Mouse (Mus musculus): ENCODE results near the gene Rpp21.

Rpp21 gene

GRCm38 (mm10) chr17:36233572-36233971 is 24.3 kb downstream of the Rpp21 start:
- DNase-seq = no peak

DNA sequence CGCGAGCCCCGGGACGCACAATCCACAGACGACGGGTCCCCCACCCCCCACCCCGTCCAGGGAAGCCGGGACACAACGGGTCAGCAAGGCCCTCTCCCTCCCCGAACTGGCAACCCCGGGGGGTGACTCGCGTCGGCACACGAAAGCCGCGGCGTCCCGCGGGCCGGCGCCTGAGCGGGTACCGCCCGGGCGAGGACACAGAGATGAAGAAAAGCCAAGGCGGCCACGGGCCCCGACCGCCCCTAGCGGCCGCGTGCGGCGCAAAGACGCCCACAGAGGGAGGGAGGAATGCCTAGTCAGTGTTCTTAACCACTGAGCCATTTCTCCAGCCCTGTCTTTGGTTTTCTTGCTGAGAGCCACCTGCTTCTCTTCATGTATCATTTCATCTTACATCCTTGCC is 26.6 kb downstream of the Rpp21 start:
- peak; percentile 48 for DNase-seq

DNA sequence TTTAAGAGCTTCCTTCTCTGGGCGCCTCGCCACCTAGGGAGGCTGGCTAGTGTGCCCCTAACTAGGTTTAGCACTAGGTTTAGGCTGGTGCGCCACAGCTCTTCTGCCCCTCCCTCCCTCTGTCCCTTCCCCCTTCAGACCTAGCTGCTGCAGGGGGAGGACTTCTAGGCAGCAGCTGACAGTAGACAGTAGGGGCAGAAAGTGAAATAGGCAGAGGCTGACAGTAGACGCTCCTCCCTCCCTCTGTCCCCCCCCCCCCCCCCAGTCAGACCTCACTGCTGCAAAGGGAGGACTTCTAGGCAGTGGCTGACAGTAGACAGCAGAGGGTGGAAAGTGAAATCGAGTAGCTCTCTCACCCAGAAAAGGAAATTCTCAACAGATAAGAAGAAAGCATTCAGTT is 28.8 kb downstream of the Rpp21 start:
- DNase-seq = no peak

DNA sequence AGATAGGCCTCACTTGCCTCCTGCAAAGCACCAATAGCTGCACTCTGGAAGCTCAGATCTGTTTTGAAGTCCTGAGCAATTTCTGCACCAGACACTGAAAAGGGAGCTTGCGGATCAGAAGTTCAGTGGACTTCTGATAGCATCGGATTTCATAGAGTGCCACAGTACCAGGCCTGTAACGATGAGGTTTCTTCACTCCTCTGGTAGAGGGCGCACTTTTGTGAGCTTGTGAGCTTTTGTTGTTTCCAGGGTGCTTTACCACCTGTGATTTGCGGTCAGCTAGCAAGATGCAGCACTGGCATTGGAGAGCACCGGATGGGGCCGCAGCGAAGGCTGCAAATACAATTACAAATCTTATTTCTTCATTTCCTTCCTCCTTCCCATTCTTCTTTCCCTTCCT is 30.9 kb downstream of the Rpp21 start:
- no peak for DNase-seq

- DNase-seq = no peak
These were observed 32.5 kb downstream of the Rpp21 start for GRCm38 (mm10) chr17:36225231-36225824.

DNA sequence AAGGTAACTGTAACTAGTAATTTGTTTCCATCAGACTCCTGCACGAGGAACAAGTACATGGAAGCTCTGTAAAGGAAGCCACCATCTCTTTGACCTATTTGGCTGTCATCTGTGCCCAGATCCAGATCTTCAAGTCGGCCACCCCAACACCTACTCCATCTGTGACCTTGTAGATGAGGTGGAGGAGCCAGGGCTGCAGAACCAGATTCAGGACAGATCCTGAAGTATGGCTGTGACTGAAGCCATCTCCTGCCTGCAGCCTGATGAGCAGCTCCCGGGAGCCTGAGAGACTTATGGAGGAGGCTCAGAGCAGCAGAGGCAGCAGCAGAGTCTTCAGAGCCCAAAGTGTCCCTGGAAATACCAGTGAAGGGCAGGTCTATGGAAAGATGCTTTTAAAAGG is 33.4 kb downstream of the Rpp21 start:
- no peak for DNase-seq

DNA sequence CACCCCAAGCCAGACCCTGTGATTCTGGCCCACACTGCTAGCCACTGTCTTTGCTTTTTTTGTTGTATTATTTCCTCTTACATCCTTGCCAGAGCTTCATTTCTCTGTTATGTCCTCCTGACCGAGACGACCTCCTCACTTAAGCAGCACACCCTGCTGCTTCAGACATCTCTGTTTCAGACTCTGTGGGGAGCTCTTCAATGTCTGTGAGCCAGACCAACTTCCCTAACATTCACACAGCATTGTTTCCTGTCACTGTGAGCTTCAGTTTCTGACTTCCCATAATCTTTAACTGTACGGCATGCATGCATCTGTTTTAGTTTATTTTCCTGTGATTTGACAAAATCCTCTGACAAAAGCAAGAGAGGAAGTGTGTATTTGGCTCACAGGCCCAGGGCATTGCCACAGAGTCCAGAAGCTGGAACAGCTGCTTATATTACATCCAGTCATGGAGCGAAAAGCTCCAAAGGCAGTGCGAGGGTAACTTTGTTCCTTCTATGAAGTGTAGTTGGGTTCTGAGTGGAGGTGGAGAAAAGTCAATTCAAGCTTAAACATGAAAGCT is 39.2 kb downstream of the Rpp21 start:
- no peak for DNase-seq

DNA sequence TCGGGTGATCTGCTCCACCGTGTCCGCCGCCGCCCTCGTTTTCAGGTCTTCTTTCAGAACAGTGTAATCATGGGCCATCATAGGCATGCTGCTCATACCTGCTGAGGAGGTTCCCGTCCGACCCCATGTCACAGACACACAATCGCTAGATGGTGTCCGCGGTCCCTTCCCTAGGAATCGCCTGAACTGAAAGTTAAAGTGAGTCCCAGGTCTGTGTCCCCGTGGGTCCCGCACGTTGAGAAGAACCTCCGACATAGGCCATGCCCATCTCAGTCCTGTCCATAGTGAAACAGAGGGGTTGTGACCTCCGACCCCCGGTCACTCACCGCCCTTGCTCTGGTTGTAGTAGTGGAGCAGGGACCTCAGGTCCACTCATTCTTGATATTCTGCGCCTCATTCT is 42.3 kb downstream of the Rpp21 start:
- no peak for DNase-seq

- no peak for DNase-seq
These were observed 51.0 kb downstream of the Rpp21 start for GRCm38 (mm10) chr17:36206846-36207245.

- DNase-seq = no peak
These were observed 52.0 kb downstream of the Rpp21 start for GRCm38 (mm10) chr17:36205862-36206261.

All from right cerebral cortex, adult 18-20 months (tissue).